Mouse (Mus musculus) thymus, adult 2 months (tissue): ENCODE measurements around the gene Gfra4.

ENCODE experiments used
- CTCF ChIP-seq: fragments of 200-500 bp; IDR thresholded peaks from 2 replicates; pipeline ENCODE4 v1.5.1; 2012; ENCODE audit warnings: mild to moderate bottlenecking, control low read depth, low read length, moderate library complexity, borderline replicate concordance; ENCODE audit not compliant: control insufficient read depth, poor library complexity, insufficient read depth; ENCODE audit errors: extremely low read depth
- POLR2A ChIP-seq: fragments of 200-500 bp; IDR thresholded peaks from 2 replicates; pipeline ENCODE4 v1.6.1; 2012; ENCODE audit warnings: mild to moderate bottlenecking, low read length, control low read depth, moderate library complexity; ENCODE audit not compliant: control insufficient read depth, poor library complexity, insufficient read depth; ENCODE audit errors: extremely low read depth

GRCm38 (mm10) chr2:131029065-131029935, 13.6 kb downstream of the Gfra4 start:
- TF ChIP-seq POLR2A (no peak), CTCF (no peak)
